Mouse (Mus musculus): ENCODE results near the gene Ascc1. TPM values are rescaled to one million over a fixed set of nuclear protein-coding genes. Genes with fewer than 3 reads are reported as not detected.

Gene Ascc1
- polyA plus RNA-seq (2015; fragmentation: Nextera tagmentation; extraction: Ambion mirVana) = 45.4 and 47.3 TPM in 2 replicates

DNA sequence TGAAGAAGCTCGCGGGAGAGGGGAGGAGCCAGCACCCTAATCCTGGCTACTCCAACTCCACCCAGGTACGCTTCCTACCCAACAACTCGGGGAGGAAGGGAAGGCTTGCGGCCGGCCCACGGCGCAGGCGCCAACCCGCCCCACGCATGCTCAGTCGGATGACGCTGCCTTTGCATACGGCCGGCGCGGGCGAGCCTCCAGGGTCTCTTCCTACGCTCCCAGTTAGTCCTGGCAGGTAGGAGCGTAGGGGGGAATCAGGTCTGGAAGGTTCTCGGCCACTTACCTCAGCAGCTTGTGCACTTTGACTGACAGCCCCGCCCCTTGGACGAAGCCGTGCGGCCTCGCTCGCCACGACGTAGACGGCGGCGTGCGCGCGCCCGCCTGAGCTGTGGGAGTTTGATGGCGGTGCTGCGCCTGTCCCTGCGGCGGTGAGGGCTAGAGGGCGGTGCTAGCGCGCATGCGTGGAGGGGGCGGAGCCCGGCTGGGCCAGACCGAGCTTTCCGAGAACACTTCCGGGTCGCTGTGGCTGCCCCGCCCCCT lies at the start of gene Ascc1, which contains the start of gene Anapc16:
Ascc1 (plus strand) TSS at position 133 of the 540 bp plus-strand sequence.
Anapc16 (minus strand) TSS at position 463 of the 540 bp plus-strand sequence.
- WGBS = under 1% methylated on average over 43 of the region's 51 CpGs
- H3K27ac ChIP-seq (replicated peaks) = peak within 1 kb of the TSS; percentile 99
- H3K4me3 ChIP-seq (replicated peaks) = peak within 1 kb of the TSS; percentile 68
- no peaks in the 10 kb centered on the region for H3K9me3 ChIP-seq (replicated peaks)
- H3K4me1 ChIP-seq = peaks cover 21% of the 10 kb centered on the region
- peak within 1 kb of the TSS; percentile 77 for H3K9ac ChIP-seq (replicated peaks)
- peak; percentile 97 for ATAC-seq (ENCODE audit: low FRiP score)
- peak within 1 kb of the TSS; percentile 65 for H3K4me2 ChIP-seq
- H3K36me3 ChIP-seq = peaks cover 3% of the 10 kb centered on the region; the same call in 1 of the 2 replicates
- no peaks in the 10 kb centered on the region for H3K27me3 ChIP-seq (replicated peaks)

DNA sequence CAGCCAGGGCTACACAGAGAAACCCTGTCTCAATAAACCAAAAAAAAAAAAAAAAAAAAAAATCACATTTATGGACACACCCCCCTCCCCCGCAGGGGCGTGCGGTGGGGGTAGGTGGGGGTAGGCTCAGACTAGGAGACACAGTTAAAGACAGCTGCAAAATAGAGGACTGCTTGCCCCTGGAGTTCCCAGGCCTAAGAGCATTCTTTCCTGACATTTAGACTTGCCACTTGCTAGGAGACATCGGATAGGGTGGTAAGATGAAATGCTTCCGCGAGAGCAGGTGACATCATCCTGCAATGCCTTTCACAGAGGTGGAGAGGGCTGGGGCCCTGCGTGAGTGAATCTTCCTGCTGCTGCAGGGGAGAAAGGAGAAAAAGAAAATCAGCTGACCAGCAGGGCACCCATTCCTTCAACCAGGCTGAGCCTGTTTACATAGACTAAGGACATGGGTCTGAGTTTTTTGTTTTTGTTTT lies 49.0 kb upstream of the Ascc1 start:
- 39% methylated on average over 6 of the region's 7 CpGs for WGBS
- H3K27ac ChIP-seq (replicated peaks) = peak overlapping the region; percentile 98

GRCm38 (mm10) chr10:59956681-59957080 lies 45.9 kb upstream of the Ascc1 start:
- H3K4me1 ChIP-seq = peaks cover 44% of the 10 kb centered on the region
- H3K4me3 ChIP-seq (replicated peaks) = no peak overlapping the region
- WGBS = 38% methylated on average over 5 of the region's 5 CpGs
- no peak overlapping the region for H3K9ac ChIP-seq (replicated peaks)
- H3K27me3 ChIP-seq (replicated peaks) = no peaks in the 10 kb centered on the region
- H3K4me2 ChIP-seq = no peak overlapping the region
- ATAC-seq (ENCODE audit: low FRiP score) = no peak
- no peaks in the 10 kb centered on the region for H3K36me3 ChIP-seq
- peak overlapping the region; percentile 77 for H3K27ac ChIP-seq (replicated peaks)
- H3K9me3 ChIP-seq (replicated peaks) = no peaks in the 10 kb centered on the region

More for the DNA sequence above, 49.0 kb upstream of the Ascc1 start:
- no peak for ATAC-seq (ENCODE audit: low FRiP score)
- Histone ChIP-seq H3K9me3 (replicated peaks) (no peaks in the 10 kb centered on the region), H3K4me1 (peaks cover 55% of the 10 kb centered on the region), H3K4me3 (replicated peaks) (no peak overlapping the region), H3K27me3 (replicated peaks) (no peaks in the 10 kb centered on the region), H3K9ac (replicated peaks) (no peak overlapping the region), H3K36me3 (no peaks in the 10 kb centered on the region), H3K4me2 (no peak overlapping the region)

DNA sequence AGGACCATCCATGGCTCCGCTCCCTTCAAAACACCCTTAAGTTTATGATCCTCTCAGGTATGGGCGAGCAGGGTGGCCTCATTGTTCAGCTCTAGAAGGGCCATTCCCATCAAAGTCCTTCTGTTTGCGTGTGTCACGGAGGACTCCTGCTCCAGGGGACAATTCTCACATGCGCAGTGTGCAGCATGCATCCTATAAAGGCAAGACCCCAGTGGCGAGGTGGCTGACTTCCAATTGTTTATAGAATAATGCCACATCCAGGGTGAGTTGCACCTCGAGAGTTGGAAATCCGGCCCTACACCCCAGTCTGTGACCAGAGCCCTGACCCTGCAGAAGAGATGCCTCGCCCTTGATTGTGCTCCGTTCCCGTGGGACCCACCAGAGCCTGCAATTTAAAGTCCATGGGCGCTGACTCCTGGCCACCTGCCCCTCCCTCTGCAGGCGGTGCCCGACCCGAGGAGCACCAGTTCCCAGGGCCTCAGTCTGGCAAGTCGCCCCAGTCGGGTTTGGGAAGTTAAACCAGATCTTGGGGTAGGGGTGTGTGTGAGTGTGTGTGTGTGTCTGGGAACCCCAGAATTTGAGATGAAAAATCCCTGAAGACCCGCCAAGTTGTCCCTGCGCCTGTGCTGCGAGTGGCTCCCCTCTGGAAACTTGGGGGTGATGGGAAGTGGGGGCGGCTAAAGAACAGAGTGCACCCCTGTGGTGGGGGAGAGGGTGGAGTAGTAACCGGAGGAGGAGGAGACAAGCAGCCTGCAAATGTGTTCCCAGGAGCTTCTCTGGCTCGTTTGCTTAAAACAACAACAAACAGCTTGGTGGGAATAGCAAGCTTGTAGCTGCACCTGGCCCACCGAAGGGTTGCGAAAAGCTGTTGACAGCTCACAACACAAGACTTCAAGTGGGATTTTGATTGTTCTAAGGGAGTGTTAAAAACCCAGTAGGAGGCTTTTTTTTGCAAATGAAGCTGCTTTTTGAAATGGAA lies 45.1 kb upstream of the Ascc1 start:
- H3K4me3 ChIP-seq (replicated peaks) = peak overlapping the region; percentile 21

DNA sequence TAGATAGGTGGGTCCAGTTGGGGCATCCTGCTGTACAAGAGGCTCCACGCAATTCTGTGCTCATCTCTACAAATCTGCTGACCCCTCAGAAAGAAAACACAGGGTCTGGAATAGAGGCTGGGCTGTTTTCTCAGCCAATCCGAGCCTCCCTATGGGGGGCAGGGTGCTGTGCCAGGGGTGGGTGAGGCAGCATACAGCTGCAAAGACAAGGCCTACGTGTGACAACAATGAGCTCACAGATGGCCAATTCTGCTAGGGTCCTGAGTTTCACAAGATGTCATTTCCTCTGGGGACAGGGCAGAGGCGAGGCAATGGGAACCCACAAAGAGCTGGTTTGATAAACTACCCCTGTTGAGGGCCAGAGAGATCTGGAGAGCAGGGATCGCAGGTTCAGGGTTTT lies 44.1 kb upstream of the Ascc1 start:
- Histone ChIP-seq H3K4me2 (peak overlapping the region; percentile 51), H3K36me3 (no peaks in the 10 kb centered on the region), H3K27me3 (replicated peaks) (no peaks in the 10 kb centered on the region), H3K27ac (replicated peaks) (peak overlapping the region; percentile 77), H3K4me1 (peaks cover 33% of the 10 kb centered on the region), H3K9me3 (replicated peaks) (no peaks in the 10 kb centered on the region), H3K9ac (replicated peaks) (peak overlapping the region; percentile 24; the same call in 1 of the 2 replicates), H3K4me3 (replicated peaks) (no peak overlapping the region)
- ATAC-seq (ENCODE audit: low FRiP score) = peak; percentile 10; the same call in 1 of the 2 replicates
- WGBS = 17% methylated on average over 5 of the region's 5 CpGs

More for the DNA sequence above, 45.1 kb upstream of the Ascc1 start:
- no peak for ATAC-seq (ENCODE audit: low FRiP score)
- Histone ChIP-seq H3K27ac (replicated peaks) (peak overlapping the region; percentile 77), H3K36me3 (no peaks in the 10 kb centered on the region), H3K9ac (replicated peaks) (peak overlapping the region; percentile 24; the same call in 1 of the 2 replicates), H3K4me2 (peak overlapping the region; percentile 51), H3K27me3 (replicated peaks) (no peaks in the 10 kb centered on the region), H3K4me1 (peaks cover 41% of the 10 kb centered on the region), H3K9me3 (replicated peaks) (no peaks in the 10 kb centered on the region)
- WGBS = 9% methylated on average over 25 of the region's 25 CpGs

GRCm38 (mm10) chr10:59959517-59959916 lies 43.1 kb upstream of the Ascc1 start:
- WGBS = 74% methylated on average over 12 of the region's 12 CpGs

DNA sequence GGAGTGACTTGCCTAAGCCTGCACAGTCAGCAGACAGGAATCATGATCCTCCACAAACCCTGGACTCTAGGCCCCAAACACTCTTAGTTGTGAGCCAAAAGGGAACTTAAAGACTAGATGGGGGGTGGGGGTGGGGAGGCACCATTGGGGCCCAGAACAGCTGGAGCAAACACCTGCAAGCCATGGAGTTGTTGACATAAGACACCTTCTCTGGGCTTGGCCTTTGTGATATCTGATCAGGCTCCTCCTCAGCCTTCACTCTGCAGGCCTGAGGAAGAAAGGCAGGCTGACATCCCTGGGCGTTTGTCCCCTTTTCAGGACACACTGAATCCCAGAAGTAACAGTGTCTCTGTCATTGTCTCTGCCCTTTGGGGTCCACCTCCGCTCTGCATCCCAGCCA lies 39.0 kb upstream of the Ascc1 start:
- Histone ChIP-seq H3K27me3 (replicated peaks) (no peaks in the 10 kb centered on the region), H3K36me3 (no peaks in the 10 kb centered on the region), H3K27ac (replicated peaks) (no peak overlapping the region), H3K4me2 (no peak overlapping the region), H3K4me1 (peaks cover 27% of the 10 kb centered on the region), H3K9me3 (replicated peaks) (no peaks in the 10 kb centered on the region), H3K4me3 (replicated peaks) (no peak overlapping the region), H3K9ac (replicated peaks) (no peak overlapping the region)
- no peak for ATAC-seq (ENCODE audit: low FRiP score)
- WGBS = 71% methylated on average over 2 of the region's 2 CpGs

More at GRCm38 (mm10) chr10:59959517-59959916, 43.1 kb upstream of the Ascc1 start:
- Histone ChIP-seq H3K4me3 (replicated peaks) (no peak overlapping the region), H3K9ac (replicated peaks) (no peak overlapping the region), H3K36me3 (no peaks in the 10 kb centered on the region), H3K4me2 (no peak overlapping the region), H3K27ac (replicated peaks) (no peak overlapping the region), H3K9me3 (replicated peaks) (no peaks in the 10 kb centered on the region), H3K4me1 (peaks cover 35% of the 10 kb centered on the region), H3K27me3 (replicated peaks) (no peaks in the 10 kb centered on the region)
- ATAC-seq (ENCODE audit: low FRiP score) = no peak

- ATAC-seq (ENCODE audit: low FRiP score) = peak; percentile 55; the same call in 1 of the 2 replicates
- H3K9ac ChIP-seq (replicated peaks) = no peak overlapping the region
- H3K4me3 ChIP-seq (replicated peaks) = 0 out of 2 replicates have a peak overlapping the region, but pooled peaks have one; percentile 3
- H3K4me1 ChIP-seq = peaks cover 21% of the 10 kb centered on the region
- WGBS = 4% methylated on average over 22 of the region's 23 CpGs
- peak overlapping the region; percentile 68 for H3K27ac ChIP-seq (replicated peaks)
- H3K27me3 ChIP-seq (replicated peaks) = no peaks in the 10 kb centered on the region
- H3K9me3 ChIP-seq (replicated peaks) = no peaks in the 10 kb centered on the region
- H3K4me2 ChIP-seq = peak overlapping the region; percentile 50
- no peaks in the 10 kb centered on the region for H3K36me3 ChIP-seq
Observed at GRCm38 (mm10) chr10:59964504-59965361, 37.9 kb upstream of the Ascc1 start.

GRCm38 (mm10) chr10:59965362-59965695 lies 37.3 kb upstream of the Ascc1 start:
- 30% methylated on average over 9 of the region's 9 CpGs for WGBS
- no peak for ATAC-seq (ENCODE audit: low FRiP score)
- peak overlapping the region; percentile 68 for H3K27ac ChIP-seq (replicated peaks)
- H3K9me3 ChIP-seq (replicated peaks) = no peaks in the 10 kb centered on the region
- H3K36me3 ChIP-seq = no peaks in the 10 kb centered on the region
- H3K9ac ChIP-seq (replicated peaks) = no peak overlapping the region
- H3K4me2 ChIP-seq = peak overlapping the region; percentile 50
- no peak overlapping the region for H3K4me3 ChIP-seq (replicated peaks)
- H3K27me3 ChIP-seq (replicated peaks) = no peaks in the 10 kb centered on the region
- H3K4me1 ChIP-seq = peaks cover 23% of the 10 kb centered on the region

DNA sequence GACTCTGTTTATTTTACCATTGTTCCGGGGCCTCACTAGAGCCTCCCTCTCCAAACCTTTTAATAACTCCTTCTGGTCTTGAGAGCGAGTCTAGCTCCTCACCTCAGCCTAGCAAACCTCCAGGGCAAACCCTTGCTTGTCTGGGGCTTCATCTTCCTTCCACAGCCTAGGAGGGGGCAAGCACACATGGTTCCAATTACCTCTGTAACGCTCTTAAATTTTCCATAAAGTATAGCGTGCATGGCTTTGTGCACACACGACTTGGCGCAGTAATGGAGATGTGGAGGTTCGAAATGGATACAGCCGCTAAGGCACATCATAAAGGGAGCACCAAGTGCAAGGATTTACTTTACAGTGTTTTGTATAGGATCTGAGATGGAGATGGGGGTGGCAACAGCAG lies 36.8 kb upstream of the Ascc1 start:
- Histone ChIP-seq H3K27me3 (replicated peaks) (no peaks in the 10 kb centered on the region), H3K4me2 (no peak overlapping the region), H3K9ac (replicated peaks) (no peak overlapping the region), H3K27ac (replicated peaks) (peak overlapping the region; percentile 68), H3K4me3 (replicated peaks) (no peak overlapping the region), H3K4me1 (peaks cover 28% of the 10 kb centered on the region), H3K36me3 (no peaks in the 10 kb centered on the region), H3K9me3 (replicated peaks) (no peaks in the 10 kb centered on the region)
- 56% methylated on average over 8 of the region's 8 CpGs for WGBS
- ATAC-seq (ENCODE audit: low FRiP score) = no peak

GRCm38 (mm10) chr10:59966743-59967142 lies 35.9 kb upstream of the Ascc1 start:
- WGBS = 93% methylated on average over 6 of the region's 6 CpGs
- Histone ChIP-seq H3K9me3 (replicated peaks) (no peaks in the 10 kb centered on the region), H3K27me3 (replicated peaks) (no peaks in the 10 kb centered on the region), H3K36me3 (no peaks in the 10 kb centered on the region), H3K4me1 (peaks cover 32% of the 10 kb centered on the region), H3K9ac (replicated peaks) (no peak overlapping the region), H3K4me3 (replicated peaks) (no peak overlapping the region), H3K4me2 (no peak overlapping the region), H3K27ac (replicated peaks) (no peak overlapping the region)
- no peak for ATAC-seq (ENCODE audit: low FRiP score)

All from neural tube, embryonic 15.5 days (tissue).